Mouse (Mus musculus): ENCODE measurements around the gene Cldn4. TPM values are rescaled to one million over a fixed set of nuclear protein-coding genes. Genes with fewer than 3 reads are reported as not detected.

The Cldn4 gene
- polyA plus RNA-seq (2016; fragmentation: Nextera tagmentation; extraction: Ambion mirVana), result 2.8 and 6.9 TPM in 2 replicates

DNA sequence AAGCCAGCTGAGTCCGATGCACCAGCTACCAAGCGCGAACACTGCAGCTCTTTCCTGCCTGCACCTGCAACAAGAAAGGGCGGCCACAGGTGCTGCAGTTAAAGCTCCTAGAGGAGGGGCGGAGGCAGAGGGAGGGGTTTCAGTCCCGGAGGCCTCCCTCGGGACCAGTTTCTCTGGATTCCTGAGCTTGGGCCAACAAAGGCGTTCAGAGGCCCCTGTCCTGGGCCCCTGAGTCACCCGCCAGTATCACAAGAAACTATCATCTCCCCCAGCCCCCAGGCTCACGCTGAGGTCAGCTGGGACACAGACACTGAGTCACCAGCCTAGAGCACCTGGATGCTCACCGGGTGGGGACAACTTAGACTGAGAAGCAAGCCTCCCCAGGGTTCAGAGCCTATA, at the start of gene Cldn4:
Gene Cldn4, minus strand, starts transcription at position 78 of the 399 bp plus-strand sequence.
- no peaks in the 10 kb centered on the region for H3K36me3 ChIP-seq
- DNase-seq (ENCODE audit: low spot score), result no peak
- H3K27me3 ChIP-seq (ENCODE audit: insufficient read depth, poor library complexity, severe bottlenecking), result peaks cover 49% of the 10 kb centered on the region
- H3K4me1 ChIP-seq, result peaks cover 46% of the 10 kb centered on the region
- WGBS, result 14% methylated on average over 11 of the region's 11 CpGs
- peak within 1 kb of the TSS; percentile 48 for H3K4me3 ChIP-seq
- peak within 1 kb of the TSS; percentile 68 for H3K27ac ChIP-seq
- no peaks in the 10 kb centered on the region for H3K9me3 ChIP-seq

DNA sequence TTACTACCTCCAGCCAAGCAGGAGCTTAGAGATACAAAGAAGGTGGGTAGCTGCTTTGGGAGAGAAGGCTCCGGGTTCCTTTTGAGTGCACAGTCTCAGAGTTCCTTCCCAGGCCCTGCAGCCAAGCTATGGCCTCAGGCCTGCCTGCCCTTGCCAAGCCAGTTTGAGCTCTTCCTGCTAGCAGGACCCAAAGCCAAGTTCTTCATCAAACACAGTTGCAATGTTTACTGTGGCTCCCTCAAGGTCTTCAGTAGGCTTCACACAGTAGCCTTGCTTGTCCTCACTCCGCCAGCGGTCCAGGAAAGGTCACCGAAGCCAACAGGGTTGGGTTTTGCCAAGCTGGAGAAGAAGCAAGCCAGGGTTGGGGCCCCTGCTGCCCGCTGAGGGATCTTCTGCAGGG, 45.8 kb upstream of the Cldn4 start:
- H3K9me3 ChIP-seq, result no peaks in the 10 kb centered on the region
- DNase-seq (ENCODE audit: low spot score), result no peak
- no peaks in the 10 kb centered on the region for H3K36me3 ChIP-seq
- no peak overlapping the region for H3K4me3 ChIP-seq
- H3K27me3 ChIP-seq (ENCODE audit: insufficient read depth, poor library complexity, severe bottlenecking), result peaks cover 40% of the 10 kb centered on the region
- no peak overlapping the region for H3K27ac ChIP-seq
- peaks cover 6% of the 10 kb centered on the region; the same call in 1 of the 2 replicates for H3K4me1 ChIP-seq
- 86% methylated on average over 5 of the region's 5 CpGs for WGBS

DNA sequence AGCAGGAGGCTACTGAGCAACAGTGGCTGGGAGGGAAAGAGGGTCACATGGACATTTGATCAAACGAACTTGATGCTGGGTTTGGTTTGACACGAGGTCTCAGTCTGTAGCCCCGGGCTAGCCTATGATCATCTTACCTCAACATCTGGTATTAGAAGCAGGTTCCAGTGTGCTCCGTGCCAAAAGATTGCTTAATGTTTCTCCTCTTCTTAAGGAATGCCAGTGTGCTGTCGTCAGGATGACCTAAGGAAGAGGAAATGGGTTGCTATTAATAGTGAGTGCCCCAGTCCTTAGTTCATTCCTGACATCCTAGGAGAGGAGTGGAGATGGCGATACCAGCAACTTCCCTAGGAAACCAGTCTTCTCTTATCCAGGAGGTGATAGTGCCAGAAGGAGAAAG, 43.0 kb upstream of the Cldn4 start:
- H3K4me3 ChIP-seq, result no peak overlapping the region
- H3K27me3 ChIP-seq (ENCODE audit: insufficient read depth, poor library complexity, severe bottlenecking), result peaks cover 68% of the 10 kb centered on the region
- WGBS, result 42% methylated on average over 6 of the region's 6 CpGs
- H3K27ac ChIP-seq, result no peak overlapping the region
- no peaks in the 10 kb centered on the region for H3K9me3 ChIP-seq
- peaks cover 32% of the 10 kb centered on the region for H3K4me1 ChIP-seq
- H3K36me3 ChIP-seq, result no peaks in the 10 kb centered on the region
- no peak for DNase-seq (ENCODE audit: low spot score)

DNA sequence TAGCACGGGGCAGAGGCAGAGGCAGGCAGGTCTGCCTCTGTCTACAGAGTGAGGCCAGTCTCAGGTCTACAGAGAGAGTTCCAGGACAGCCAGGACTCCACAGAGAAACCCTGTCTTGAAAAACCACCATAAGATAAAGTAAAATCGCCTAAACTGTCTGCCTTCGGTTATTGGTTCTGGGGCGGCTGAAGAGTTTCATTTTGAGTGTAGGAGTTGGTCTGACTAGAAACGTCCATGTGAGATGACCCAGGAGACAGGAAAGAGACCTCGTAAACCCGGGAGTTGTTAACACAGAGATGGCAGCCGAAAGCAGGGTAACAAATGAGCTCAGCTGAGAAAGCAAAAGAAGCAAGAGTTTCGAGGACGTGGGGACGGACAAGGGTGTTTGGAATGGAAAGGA, 42.4 kb upstream of the Cldn4 start:
- WGBS, result 62% methylated on average over 11 of the region's 11 CpGs
- no peaks in the 10 kb centered on the region for H3K9me3 ChIP-seq
- H3K4me1 ChIP-seq, result peaks cover 34% of the 10 kb centered on the region
- no peak overlapping the region for H3K4me3 ChIP-seq
- no peak overlapping the region for H3K27ac ChIP-seq
- no peak for DNase-seq (ENCODE audit: low spot score)
- no peaks in the 10 kb centered on the region for H3K36me3 ChIP-seq
- H3K27me3 ChIP-seq (ENCODE audit: insufficient read depth, poor library complexity, severe bottlenecking), result peaks cover 74% of the 10 kb centered on the region

DNA sequence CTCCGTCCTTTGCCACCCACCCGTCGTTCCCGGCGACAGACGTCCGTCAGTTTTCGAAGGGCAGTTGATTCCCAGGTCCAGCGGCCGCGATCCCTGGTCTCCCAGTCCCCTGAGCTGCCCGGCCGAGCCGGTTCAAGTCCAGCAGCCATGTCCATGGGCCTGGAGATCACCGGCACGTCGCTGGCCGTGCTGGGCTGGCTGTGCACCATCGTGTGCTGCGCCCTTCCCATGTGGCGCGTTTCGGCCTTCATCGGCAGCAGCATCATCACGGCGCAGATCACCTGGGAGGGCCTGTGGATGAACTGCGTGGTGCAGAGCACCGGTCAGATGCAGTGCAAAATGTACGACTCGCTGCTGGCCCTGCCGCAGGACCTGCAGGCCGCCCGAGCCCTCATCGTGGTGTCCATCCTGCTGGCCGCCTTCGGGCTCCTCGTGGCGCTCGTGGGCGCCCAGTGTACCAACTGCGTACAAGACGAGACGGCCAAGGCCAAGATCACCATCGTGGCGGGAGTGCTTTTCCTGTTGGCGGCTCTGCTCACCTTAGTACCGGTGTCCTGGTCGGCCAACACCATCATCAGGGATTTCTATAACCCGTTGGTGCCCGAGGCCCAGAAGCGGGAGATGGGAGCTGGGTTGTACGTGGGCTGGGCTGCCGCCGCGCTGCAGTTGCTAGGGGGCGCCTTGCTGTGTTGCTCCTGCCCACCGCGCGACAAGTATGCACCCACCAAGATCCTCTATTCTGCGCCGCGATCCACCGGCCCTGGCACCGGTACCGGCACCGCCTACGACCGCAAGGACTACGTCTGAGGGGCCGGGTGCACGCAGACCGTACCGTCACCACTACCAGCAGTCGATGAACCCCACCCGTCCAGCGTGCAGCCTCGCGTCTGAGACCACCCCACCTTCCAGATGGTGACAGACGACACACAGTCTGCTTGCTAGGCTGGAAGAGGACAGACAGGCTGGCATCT, 39.8 kb upstream of the Cldn4 start:
- no peak for DNase-seq (ENCODE audit: low spot score)
- Histone ChIP-seq H3K4me1 (peaks cover 35% of the 10 kb centered on the region), H3K27me3 (ENCODE audit: insufficient read depth, poor library complexity, severe bottlenecking) (peaks cover 78% of the 10 kb centered on the region), H3K36me3 (no peaks in the 10 kb centered on the region), H3K9me3 (no peaks in the 10 kb centered on the region), H3K4me3 (peak overlapping the region; percentile 52), H3K27ac (peak overlapping the region; percentile 24; the same call in 1 of the 2 replicates)
- WGBS, result 5% methylated on average over 79 of the region's 79 CpGs

DNA sequence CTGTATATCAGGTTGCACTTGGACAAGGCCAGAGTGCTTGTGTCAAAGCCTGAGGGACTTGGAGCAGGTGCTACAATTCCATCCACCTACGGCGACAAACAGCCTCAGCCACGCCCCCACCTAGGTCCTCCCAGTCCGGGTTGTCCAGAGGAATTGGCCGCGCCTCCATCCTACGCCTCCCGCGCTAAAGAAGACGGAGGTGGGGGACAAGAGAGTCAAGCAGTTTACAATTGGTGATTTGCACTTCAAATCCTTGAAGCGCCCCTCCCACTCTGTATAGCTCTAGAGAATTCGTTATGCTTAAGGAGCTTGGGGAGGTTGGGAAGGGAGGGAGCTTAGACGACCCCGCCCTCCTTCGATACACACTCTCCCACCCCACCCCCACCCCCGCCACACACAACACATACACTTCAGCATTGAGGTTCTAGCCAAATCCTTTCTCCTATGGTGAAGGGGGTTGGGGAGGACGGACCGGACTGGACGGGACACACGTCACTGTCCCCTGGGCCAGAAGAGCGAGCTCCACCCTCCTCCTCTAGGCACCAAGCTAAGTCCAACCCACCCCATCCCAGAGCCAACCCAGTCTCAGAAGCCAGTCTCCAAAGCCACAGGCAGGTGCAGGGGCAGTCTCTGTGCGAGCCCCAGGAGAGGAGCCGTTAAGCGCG, 39.0 kb upstream of the Cldn4 start, which contains the start of gene Cldn3:
Gene Cldn3, plus strand, starts transcription at position 582 of the 665 bp plus-strand sequence.
- Histone ChIP-seq H3K27ac (peak within 1 kb of the TSS; percentile 24; the same call in 1 of the 2 replicates), H3K9me3 (no peaks in the 10 kb centered on the region), H3K4me1 (peaks cover 39% of the 10 kb centered on the region), H3K36me3 (no peaks in the 10 kb centered on the region), H3K4me3 (peak within 1 kb of the TSS; percentile 52), H3K27me3 (ENCODE audit: insufficient read depth, poor library complexity, severe bottlenecking) (peaks cover 75% of the 10 kb centered on the region)
- WGBS, result 3% methylated on average over 25 of the region's 25 CpGs
- no peak for DNase-seq (ENCODE audit: low spot score)

DNA sequence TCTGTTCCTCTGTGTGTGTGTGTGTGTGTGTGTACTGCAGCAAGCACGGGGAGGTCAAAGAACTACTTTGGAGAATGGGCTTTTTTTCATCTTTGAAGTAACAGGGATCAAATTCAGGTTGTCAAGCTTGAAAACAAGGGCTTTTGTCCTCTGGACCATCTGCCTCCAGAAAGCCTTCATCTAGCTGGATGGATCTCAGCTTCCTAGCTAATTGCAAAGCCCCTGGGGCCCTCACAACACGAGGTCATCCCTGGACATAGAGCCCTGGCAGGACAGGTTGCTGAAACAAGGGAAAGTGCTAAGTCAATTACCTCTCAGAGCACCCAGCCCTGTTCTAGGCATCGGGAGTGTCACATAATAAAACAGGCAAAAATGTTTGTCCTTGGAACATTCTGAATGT, 37.0 kb upstream of the Cldn4 start:
- Histone ChIP-seq H3K36me3 (no peaks in the 10 kb centered on the region), H3K4me3 (no peak overlapping the region), H3K27me3 (ENCODE audit: insufficient read depth, poor library complexity, severe bottlenecking) (peaks cover 56% of the 10 kb centered on the region), H3K4me1 (peaks cover 33% of the 10 kb centered on the region), H3K9me3 (no peaks in the 10 kb centered on the region), H3K27ac (no peak overlapping the region)
- DNase-seq (ENCODE audit: low spot score), result no peak
- WGBS, result 38% methylated on average over 3 of the region's 3 CpGs

DNA sequence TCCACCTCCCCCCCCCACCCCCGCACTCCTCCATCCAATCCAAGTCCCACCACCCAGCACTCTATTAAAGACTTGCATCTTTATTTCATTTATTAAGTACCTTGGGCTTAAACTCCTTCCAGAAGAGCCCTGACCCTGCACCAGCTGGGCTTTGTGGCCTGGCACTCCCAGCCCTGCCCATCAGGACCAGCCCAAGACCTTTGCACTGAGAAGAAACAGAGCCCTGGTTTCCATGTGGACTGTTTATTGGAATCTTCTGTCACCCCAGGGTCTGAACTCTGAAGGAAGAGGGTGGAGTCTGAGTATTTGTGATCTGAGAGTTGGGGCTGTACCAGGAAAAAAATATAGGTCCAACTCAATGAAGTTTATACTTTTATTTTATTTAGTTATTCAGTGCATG, 36.4 kb upstream of the Cldn4 start:
- H3K36me3 ChIP-seq, result no peaks in the 10 kb centered on the region
- no peaks in the 10 kb centered on the region for H3K9me3 ChIP-seq
- H3K27me3 ChIP-seq (ENCODE audit: insufficient read depth, poor library complexity, severe bottlenecking), result peaks cover 50% of the 10 kb centered on the region
- no peak overlapping the region for H3K4me3 ChIP-seq
- WGBS, result 94% methylated on average over 1 of the region's 1 CpGs
- DNase-seq (ENCODE audit: low spot score), result no peak
- H3K4me1 ChIP-seq, result peaks cover 33% of the 10 kb centered on the region
- H3K27ac ChIP-seq, result no peak overlapping the region

DNA sequence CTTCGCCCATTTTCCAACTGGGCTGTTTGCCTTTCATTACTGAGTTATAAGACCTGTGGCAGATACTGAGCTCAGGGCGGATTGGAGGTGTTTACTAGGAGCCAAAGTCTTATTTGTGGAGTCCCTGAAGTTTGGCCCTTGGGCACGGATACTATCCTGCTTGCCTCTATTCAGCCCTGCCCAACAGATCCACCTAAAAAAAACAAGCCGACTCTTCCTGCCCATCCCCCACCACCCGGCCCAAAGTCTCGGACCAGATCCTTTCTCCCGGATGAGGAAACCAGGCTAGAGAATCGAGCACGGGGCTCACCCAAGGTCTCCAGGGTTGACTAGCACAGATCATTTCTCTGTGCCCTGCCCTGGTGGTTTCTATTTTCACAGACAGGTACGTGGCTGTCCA, 34.4 kb upstream of the Cldn4 start:
- DNase-seq (ENCODE audit: low spot score), result no peak
- peaks cover 23% of the 10 kb centered on the region for H3K4me1 ChIP-seq
- no peak overlapping the region for H3K27ac ChIP-seq
- peaks cover 30% of the 10 kb centered on the region for H3K27me3 ChIP-seq (ENCODE audit: insufficient read depth, poor library complexity, severe bottlenecking)
- no peak overlapping the region for H3K4me3 ChIP-seq
- 39% methylated on average over 10 of the region's 10 CpGs for WGBS
- H3K36me3 ChIP-seq, result no peaks in the 10 kb centered on the region
- H3K9me3 ChIP-seq, result no peaks in the 10 kb centered on the region

DNA sequence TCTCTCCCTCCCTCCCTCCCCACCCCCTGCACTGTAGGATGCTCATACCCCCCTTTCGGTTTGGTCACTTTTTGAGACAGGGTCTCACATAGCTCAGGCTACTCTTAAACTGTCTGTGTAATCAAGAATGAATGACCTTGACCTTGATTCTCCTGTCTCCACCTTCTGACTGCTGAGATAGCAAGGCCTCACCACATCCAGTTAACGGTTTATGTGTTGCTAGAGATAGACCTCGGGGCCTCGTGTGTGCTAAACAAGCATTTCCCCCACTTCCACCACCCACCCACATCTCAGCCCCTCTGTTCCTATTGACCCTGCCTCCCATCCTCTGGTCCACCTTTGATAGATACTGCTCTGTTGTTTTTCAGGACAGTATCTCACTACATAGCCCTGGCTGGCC, 31.1 kb upstream of the Cldn4 start:
- WGBS, result 55% methylated on average over 4 of the region's 4 CpGs
- Histone ChIP-seq H3K36me3 (no peaks in the 10 kb centered on the region), H3K9me3 (no peaks in the 10 kb centered on the region), H3K27me3 (ENCODE audit: insufficient read depth, poor library complexity, severe bottlenecking) (no peaks in the 10 kb centered on the region), H3K27ac (no peak overlapping the region), H3K4me3 (no peak overlapping the region), H3K4me1 (peaks cover 20% of the 10 kb centered on the region)
- DNase-seq (ENCODE audit: low spot score), result no peak

DNA sequence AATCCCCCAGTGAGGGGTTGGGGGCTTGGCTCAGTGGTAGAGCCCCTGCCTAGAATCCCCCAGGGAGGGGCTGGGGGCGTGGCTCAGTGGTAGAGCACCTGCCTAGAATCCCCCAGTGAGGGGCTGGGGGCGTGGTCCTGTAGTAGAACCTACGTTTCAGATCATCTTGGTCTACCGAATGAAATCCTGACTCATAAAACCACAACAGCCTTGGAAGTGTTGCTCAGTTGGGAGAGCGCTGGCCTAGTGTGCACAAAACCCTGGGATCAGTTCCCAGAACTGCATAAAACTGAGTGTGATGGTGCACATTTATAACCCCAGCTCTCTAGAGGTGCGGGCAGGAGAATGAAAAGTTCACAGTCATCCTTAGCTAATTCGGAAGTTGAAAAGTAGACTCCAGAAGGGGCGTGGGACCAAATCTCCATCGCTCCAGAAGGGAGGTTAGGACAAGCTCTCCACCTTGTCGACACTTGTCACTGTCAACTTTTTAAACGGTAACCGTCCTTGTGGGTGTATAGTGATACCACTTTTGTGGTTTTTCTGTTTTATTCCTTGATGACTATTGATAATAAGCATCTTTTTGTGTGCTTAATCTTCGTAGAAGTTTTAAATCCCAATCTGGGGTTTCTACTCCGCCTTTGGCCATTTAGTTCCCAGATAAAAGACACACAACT, 30.0 kb upstream of the Cldn4 start:
- no peak for DNase-seq (ENCODE audit: low spot score)
- H3K36me3 ChIP-seq, result no peaks in the 10 kb centered on the region
- H3K4me3 ChIP-seq, result no peak overlapping the region
- 73% methylated on average over 14 of the region's 14 CpGs for WGBS
- H3K9me3 ChIP-seq, result no peaks in the 10 kb centered on the region
- H3K27ac ChIP-seq, result no peak overlapping the region
- H3K27me3 ChIP-seq (ENCODE audit: insufficient read depth, poor library complexity, severe bottlenecking), result no peaks in the 10 kb centered on the region
- H3K4me1 ChIP-seq, result peaks cover 20% of the 10 kb centered on the region

DNA sequence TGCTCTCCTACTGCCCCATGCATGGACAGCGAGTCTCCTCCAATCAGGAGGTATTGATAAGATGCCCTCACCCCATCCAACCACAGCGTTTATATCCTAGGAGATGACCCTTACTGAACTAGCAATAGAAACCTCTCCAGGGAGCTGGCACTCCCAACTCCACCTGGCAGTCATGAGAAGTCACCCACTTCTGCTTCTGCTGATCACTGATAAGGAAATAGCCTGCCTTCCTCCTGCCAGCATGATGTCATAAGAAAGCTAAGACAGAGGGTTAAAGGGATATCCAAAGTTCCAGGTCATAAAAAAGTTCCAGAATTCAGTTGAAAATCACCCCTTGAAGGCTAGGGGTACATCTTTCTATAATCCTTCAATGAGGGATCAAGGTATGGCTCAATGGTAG, 29.4 kb upstream of the Cldn4 start:
- H3K9me3 ChIP-seq, result no peaks in the 10 kb centered on the region
- H3K4me3 ChIP-seq, result no peak overlapping the region
- DNase-seq (ENCODE audit: low spot score), result no peak
- H3K4me1 ChIP-seq, result peaks cover 19% of the 10 kb centered on the region
- H3K27me3 ChIP-seq (ENCODE audit: insufficient read depth, poor library complexity, severe bottlenecking), result no peaks in the 10 kb centered on the region
- H3K36me3 ChIP-seq, result no peaks in the 10 kb centered on the region
- 67% methylated on average over 2 of the region's 2 CpGs for WGBS
- H3K27ac ChIP-seq, result no peak overlapping the region

DNA sequence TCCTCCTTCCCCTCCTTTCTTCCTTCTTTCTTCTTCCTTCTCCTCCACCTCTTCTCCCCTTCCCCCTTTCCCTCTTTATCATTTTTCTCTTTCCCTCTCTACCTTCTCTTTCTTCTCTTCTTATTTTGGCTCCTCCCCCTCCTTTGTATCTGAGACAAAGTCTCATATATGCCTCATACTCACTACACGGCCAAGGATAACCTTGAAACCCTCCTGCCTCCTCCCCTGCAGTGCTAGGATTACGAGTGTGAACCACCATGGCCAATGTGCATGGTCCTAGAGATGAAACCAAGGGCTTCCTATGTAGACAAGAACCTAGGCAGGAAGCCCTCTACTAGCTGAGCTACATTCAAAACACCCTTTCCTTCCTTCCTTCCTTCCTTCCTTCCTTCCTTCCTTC, 28.2 kb upstream of the Cldn4 start:
- Histone ChIP-seq H3K4me1 (peaks cover 16% of the 10 kb centered on the region), H3K4me3 (no peak overlapping the region), H3K27ac (no peak overlapping the region), H3K9me3 (no peaks in the 10 kb centered on the region), H3K27me3 (ENCODE audit: insufficient read depth, poor library complexity, severe bottlenecking) (no peaks in the 10 kb centered on the region), H3K36me3 (no peaks in the 10 kb centered on the region)
- DNase-seq (ENCODE audit: low spot score), result no peak
- WGBS, result 52% methylated on average over 2 of the region's 2 CpGs

All from heart, embryonic 10.5 days (tissue).